Mouse (Mus musculus) C2C12 (cell line): Measurements from ENCODE around the gene Cdip1.

Experiments used
- CEBPB ChIP-seq: IDR thresholded peaks from one replicate; pipeline ENCODE4 v1.6.1; 2011; ENCODE audit warnings: low read depth, mild to moderate bottlenecking, control low read depth, moderate library complexity
- CTCF ChIP-seq: IDR thresholded peaks from one replicate; pipeline ENCODE4 v1.5.1; 2011; ENCODE audit not compliant: control insufficient read depth, insufficient read depth, insufficient read length
- MAX ChIP-seq: IDR thresholded peaks from one replicate; pipeline ENCODE4 v1.6.1; 2011; ENCODE audit warnings: mild to moderate bottlenecking, control low read depth
- MYOG ChIP-seq: IDR thresholded peaks from one replicate; pipeline ENCODE4 v1.6.1; 2011; ENCODE audit not compliant: control insufficient read depth, insufficient read length; ENCODE audit errors: extremely low read depth
- USF1 ChIP-seq: IDR thresholded peaks from one replicate; pipeline ENCODE4 v1.6.1; 2011; ENCODE audit warnings: low read depth, mild to moderate bottlenecking, control low read depth, moderate library complexity

GRCm38 (mm10) chr16:4713861-4714710 lies 76.0 kb downstream of the Cdip1 start:
- TF ChIP-seq CTCF (no peak), USF1 (no peak), MAX (no peak), MYOG (no peak), CEBPB (no peak)
